Mouse (Mus musculus): ENCODE data around the gene Plet1. TPM values are rescaled to one million over a fixed set of nuclear protein-coding genes. Genes with fewer than 3 reads are reported as not detected.

Gene Plet1
- total and polyA plus RNA-seq, 3 experiments: 0.08 to 0.19 TPM; not detected in 1

DNA sequence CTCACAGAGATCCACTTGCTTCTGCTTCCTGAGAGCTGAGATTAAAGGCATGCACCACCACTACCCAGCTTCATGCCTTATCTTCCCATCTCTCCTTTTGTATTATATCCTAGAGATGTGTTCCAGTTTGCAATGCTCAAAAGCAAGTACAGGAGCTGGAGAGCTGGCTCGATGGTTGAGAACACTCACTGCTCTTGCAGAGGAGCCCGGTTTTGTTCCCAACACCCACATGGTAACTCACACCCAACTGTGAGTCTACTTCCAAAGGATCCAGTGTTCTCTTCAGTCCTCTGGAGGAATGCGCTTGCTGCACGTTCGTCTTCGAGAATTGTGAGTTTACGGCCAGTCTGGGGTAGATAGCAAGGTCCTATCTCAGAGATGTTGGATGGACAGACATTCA is 19.0 kb upstream of the Plet1 start:
- in situ Hi-C loops (cut with MboI; ENCODE audit: low pct_ligation_motif_present, low pct_unique_long_range_greater_than_20kb, low sequenced_read_pairs) (no loop called here), dilution Hi-C loops (cut with MboI; ENCODE audit: extremely low pct_ligation_motif_present, extremely low pct_unique_long_range_greater_than_20kb, low sequenced_read_pairs) (no loop called here)
- Histone ChIP-seq H3K36me3 (replicated peaks in 1 of 2; ENCODE audit: control insufficient read depth in 1 of 2, insufficient read depth in 1 of 2, low read length in 1 of 2) (no peaks in the 10 kb centered on the region), H3K4me1 (ENCODE audit: control insufficient read depth in 1 of 2, insufficient read depth in 2 of 2) (peaks cover 13 to 72% of the 10 kb centered on the region in 2 experiments), H3K4me2 (ENCODE audit: insufficient read depth, low read depth, poor library complexity, severe bottlenecking) (no peak overlapping the region), H3K27me3 (replicated peaks) (no peaks in the 10 kb centered on the region), H3K27ac (ENCODE audit: insufficient read depth, low read depth) (no peak overlapping the region), H3K4me3 (replicated peaks in 1 of 3; ENCODE audit: low read depth in 2 of 3, low read length in 2 of 3, poor library complexity in 1 of 3) (no peak overlapping the region), H3K9ac (ENCODE audit: insufficient read depth, low read depth) (no peak overlapping the region), H3K79me2 (replicated peaks; ENCODE audit: control insufficient read depth, extremely low read depth, insufficient read depth, poor library complexity, severe bottlenecking) (no peaks in the 10 kb centered on the region), H3K9me3 (replicated peaks; ENCODE audit: low read length) (no peaks in the 10 kb centered on the region)
- no peak for TF ChIP-seq JUND (conservative IDR thresholded peaks at IDR 0.05; ENCODE audit: low read depth, low read length)
- DNase-seq (ENCODE audit: extremely low read depth): no peak

DNA sequence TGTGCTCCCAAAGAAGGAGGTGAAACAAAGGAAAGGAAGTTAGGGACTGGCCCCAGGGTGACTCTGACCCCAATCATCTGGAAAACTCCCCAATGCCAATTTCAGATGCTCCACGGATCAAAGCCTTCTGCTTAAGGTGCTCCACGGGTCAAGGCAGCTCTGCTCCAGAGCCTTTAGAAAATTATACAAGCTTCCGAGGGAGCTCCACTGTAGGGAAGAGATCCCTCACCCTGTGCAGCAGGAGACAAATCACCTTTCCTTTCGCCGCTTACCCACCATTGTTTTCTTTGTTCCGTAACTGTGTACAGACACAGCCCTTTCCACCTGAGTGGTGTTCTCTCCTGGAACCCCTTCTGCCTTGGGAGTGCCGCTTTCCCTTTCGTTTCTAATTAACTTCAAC is 18.6 kb upstream of the Plet1 start:
- no peak for TF ChIP-seq SMC3 (IDR thresholded peaks at IDR 0.05; ENCODE audit: low read depth, low read length)
- no peak for TF ChIP-seq UBTF (IDR thresholded peaks at IDR 0.05; ENCODE audit: low read depth, low read length)
- no peaks in the 10 kb centered on the region for H3K79me2 ChIP-seq (replicated peaks; ENCODE audit: control insufficient read depth, extremely low read depth, insufficient read depth, poor library complexity, severe bottlenecking)
- in situ Hi-C loops (cut with MboI; ENCODE audit: low pct_ligation_motif_present, low pct_unique_long_range_greater_than_20kb, low sequenced_read_pairs): no loop called here
- no peaks in the 10 kb centered on the region for H3K27me3 ChIP-seq (replicated peaks)
- no peak overlapping the region for H3K4me2 ChIP-seq (ENCODE audit: insufficient read depth, low read depth, poor library complexity, severe bottlenecking)
- H3K9me3 ChIP-seq (replicated peaks; ENCODE audit: low read length): no peaks in the 10 kb centered on the region
- no peak overlapping the region for H3K27ac ChIP-seq (ENCODE audit: insufficient read depth, low read depth)
- peaks cover 13 to 68% of the 10 kb centered on the region in 2 experiments for H3K4me1 ChIP-seq (ENCODE audit: control insufficient read depth in 1 of 2, insufficient read depth in 2 of 2)
- H3K9ac ChIP-seq (ENCODE audit: insufficient read depth, low read depth): no peak overlapping the region
- dilution Hi-C loops (cut with MboI; ENCODE audit: extremely low pct_ligation_motif_present, extremely low pct_unique_long_range_greater_than_20kb, low sequenced_read_pairs): no loop called here
- no peak overlapping the region for H3K4me3 ChIP-seq (replicated peaks in 1 of 3; ENCODE audit: low read depth in 2 of 3, low read length in 2 of 3, poor library complexity in 1 of 3)
- DNase-seq (ENCODE audit: extremely low read depth): no peak
- H3K36me3 ChIP-seq (replicated peaks in 1 of 2; ENCODE audit: control insufficient read depth in 1 of 2, insufficient read depth in 1 of 2, low read length in 1 of 2): no peaks in the 10 kb centered on the region

DNA sequence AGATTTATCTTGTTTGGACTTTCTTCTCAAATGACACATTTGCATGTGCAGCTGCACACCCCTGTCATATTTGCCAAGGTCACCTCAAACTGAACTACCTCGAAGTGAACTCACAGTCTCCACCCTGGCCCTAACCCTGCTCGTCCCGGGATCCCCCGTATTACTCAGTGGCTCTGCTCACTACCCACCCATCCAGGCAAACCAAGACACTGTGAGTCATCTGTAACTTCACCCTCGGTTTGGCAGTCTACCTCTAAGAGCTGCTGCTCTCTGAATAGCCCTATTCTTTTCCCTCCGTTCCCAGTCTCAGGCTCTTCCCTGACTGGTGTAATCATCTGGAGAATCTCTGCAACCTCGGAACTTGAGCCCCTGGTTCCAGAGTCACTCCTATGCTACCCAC is 17.7 kb upstream of the Plet1 start:
- dilution Hi-C loops (cut with MboI; ENCODE audit: extremely low pct_ligation_motif_present, extremely low pct_unique_long_range_greater_than_20kb, low sequenced_read_pairs): no loop called here
- in situ Hi-C loops (cut with MboI; ENCODE audit: low pct_ligation_motif_present, low pct_unique_long_range_greater_than_20kb, low sequenced_read_pairs): no loop called here

DNA sequence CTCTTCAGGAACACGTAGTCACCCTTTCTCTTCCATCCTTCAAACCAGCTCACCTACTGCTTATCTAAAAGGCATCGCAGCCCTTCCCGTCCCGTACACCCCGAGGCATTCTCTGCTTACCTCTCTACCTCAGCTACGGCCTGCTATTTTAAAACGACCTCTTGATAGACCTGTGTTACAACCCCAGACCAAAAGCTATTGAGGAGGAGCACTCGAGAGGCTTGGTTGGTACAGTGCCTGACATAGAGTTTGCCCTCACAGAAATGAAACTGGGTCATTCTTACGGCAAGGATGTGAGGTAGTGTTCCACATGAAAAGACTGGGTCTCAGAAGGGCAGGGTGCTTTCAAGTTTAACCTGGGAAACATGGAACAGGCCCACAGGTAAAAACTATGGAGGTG is 17.1 kb upstream of the Plet1 start:
- Histone ChIP-seq H3K27ac (ENCODE audit: insufficient read depth, low read depth) (no peak overlapping the region), H3K27me3 (replicated peaks) (no peaks in the 10 kb centered on the region), H3K36me3 (replicated peaks in 1 of 2; ENCODE audit: control insufficient read depth in 1 of 2, insufficient read depth in 1 of 2, low read length in 1 of 2) (no peaks in the 10 kb centered on the region), H3K4me1 (ENCODE audit: control insufficient read depth in 1 of 2, insufficient read depth in 2 of 2) (peaks cover 13 to 62% of the 10 kb centered on the region in 2 experiments), H3K79me2 (replicated peaks; ENCODE audit: control insufficient read depth, extremely low read depth, insufficient read depth, poor library complexity, severe bottlenecking) (no peaks in the 10 kb centered on the region), H3K4me3 (replicated peaks in 1 of 3; ENCODE audit: low read depth in 2 of 3, low read length in 2 of 3, poor library complexity in 1 of 3) (no peak overlapping the region), H3K4me2 (ENCODE audit: insufficient read depth, low read depth, poor library complexity, severe bottlenecking) (no peak overlapping the region), H3K9ac (ENCODE audit: insufficient read depth, low read depth) (no peak overlapping the region), H3K9me3 (replicated peaks; ENCODE audit: low read length) (no peaks in the 10 kb centered on the region)
- in situ Hi-C loops (cut with MboI; ENCODE audit: low pct_ligation_motif_present, low pct_unique_long_range_greater_than_20kb, low sequenced_read_pairs) (no loop called here), dilution Hi-C loops (cut with MboI; ENCODE audit: extremely low pct_ligation_motif_present, extremely low pct_unique_long_range_greater_than_20kb, low sequenced_read_pairs) (no loop called here)
- TF ChIP-seq RCOR1 (conservative IDR thresholded peaks at IDR 0.05; ENCODE audit: low read depth, low read length): no peak
- TF ChIP-seq E2F4 (IDR thresholded peaks at IDR 0.05; ENCODE audit: insufficient replicate concordance, low read depth, low read length): no peak
- no peak for TF ChIP-seq CHD2 (IDR thresholded peaks at IDR 0.05; ENCODE audit: low read length)
- no peak for DNase-seq (ENCODE audit: extremely low read depth)

More for the DNA sequence above, 17.7 kb upstream of the Plet1 start:
- Histone ChIP-seq H3K4me1 (ENCODE audit: control insufficient read depth in 1 of 2, insufficient read depth in 2 of 2) (peaks cover 13 to 62% of the 10 kb centered on the region in 2 experiments), H3K9ac (ENCODE audit: insufficient read depth, low read depth) (no peak overlapping the region), H3K79me2 (replicated peaks; ENCODE audit: control insufficient read depth, extremely low read depth, insufficient read depth, poor library complexity, severe bottlenecking) (no peaks in the 10 kb centered on the region), H3K27me3 (replicated peaks) (no peaks in the 10 kb centered on the region), H3K27ac (ENCODE audit: insufficient read depth, low read depth) (no peak overlapping the region), H3K4me3 (replicated peaks in 1 of 3; ENCODE audit: low read depth in 2 of 3, low read length in 2 of 3, poor library complexity in 1 of 3) (no peak overlapping the region), H3K4me2 (ENCODE audit: insufficient read depth, low read depth, poor library complexity, severe bottlenecking) (0 out of 2 replicates have a peak overlapping the region, but pooled peaks have one; percentile 7), H3K36me3 (replicated peaks in 1 of 2; ENCODE audit: control insufficient read depth in 1 of 2, insufficient read depth in 1 of 2, low read length in 1 of 2) (no peaks in the 10 kb centered on the region), H3K9me3 (replicated peaks; ENCODE audit: low read length) (no peaks in the 10 kb centered on the region)
- peak; percentile 49 for DNase-seq (ENCODE audit: extremely low read depth)
- TF ChIP-seq ETS1 (conservative IDR thresholded peaks at IDR 0.05; ENCODE audit: low read depth, low read length): peak; percentile 50; the same call in 1 of the 2 replicates
- no peak for TF ChIP-seq GABPA (IDR thresholded peaks at IDR 0.05; ENCODE audit: insufficient replicate concordance, low read depth, low read length)

Measured in CH12.LX (cell line).